Mouse (Mus musculus) cerebellum, adult 11-12 months (tissue): ENCODE measurements at regions not wholly inside any gene's neighbourhood (a gene's known extent, or its start where the extent isn't known, plus 50 kb on each side); places are given as distances from the start of the nearest gene placed in this dataset.

ENCODE experiments used
- DNase-seq: peaks from one replicate; pipeline ENCODE4 v3.0.0; 2022

DNA sequence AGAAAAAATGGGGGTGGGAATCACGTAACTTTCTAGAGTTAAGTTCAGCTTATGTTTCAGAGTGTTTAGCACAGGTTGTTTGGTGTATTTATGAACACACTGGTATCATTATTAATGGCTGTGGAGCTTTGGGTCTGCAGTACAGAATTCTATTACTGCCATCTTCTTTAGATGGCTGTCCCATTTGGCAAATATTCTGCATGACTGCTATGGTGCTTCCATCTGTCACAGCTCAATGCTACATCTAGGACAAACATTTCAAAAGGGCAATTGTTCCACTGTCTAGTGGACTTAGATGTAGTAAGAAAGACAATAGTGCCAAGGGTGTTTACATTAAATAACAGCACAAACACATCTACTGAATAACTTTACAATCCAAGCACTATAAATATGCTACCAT lies 2536.3 kb downstream of the Pcdh9 start:
- DNase-seq: peak; percentile 12

- DNase-seq: no peak
Measured at GRCm38 (mm10) chr14:91326683-91327098, 2563.8 kb downstream of the Pcdh9 start.
